Mouse (Mus musculus): ENCODE measurements at regions not wholly inside any gene's neighbourhood (a gene's known extent, or its start where the extent isn't known, plus 50 kb on each side); places are given as distances from the start of the nearest gene placed in this dataset.

- DNase-seq: no peak
- intact Hi-C loops (cut with DNase I): no loop called here
Observed at GRCm38 (mm10) chr17:88910144-88910543, 118.4 kb upstream of the Lhcgr start.

DNA sequence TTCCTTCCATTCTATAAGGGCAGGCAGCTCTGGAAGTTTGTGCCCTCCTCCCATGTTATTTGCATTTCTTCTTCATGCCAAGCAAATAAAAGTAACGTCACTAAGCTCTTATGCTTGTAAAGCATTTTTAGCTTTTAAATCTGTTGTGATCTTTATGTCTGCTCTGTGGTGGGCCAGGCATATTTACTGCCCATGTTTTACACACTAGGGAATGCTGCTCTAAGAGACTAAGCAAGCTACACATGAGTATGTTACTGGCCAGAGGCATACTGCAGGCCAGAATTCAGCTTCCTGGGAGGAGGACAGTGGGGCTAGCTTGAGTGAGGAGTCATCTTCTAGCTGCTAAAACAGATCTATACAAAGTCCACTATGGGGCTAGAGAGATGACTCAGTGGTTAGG lies 110.0 kb upstream of the Lhcgr start:
- DNase-seq: no peak
- intact Hi-C loops (cut with DNase I): no loop called here

GRCm38 (mm10) chr17:88900904-88901303 lies 109.1 kb upstream of the Lhcgr start:
- no peak for DNase-seq
- intact Hi-C loops (cut with DNase I): no loop called here

GRCm38 (mm10) chr17:88898705-88899668 lies 107.2 kb upstream of the Lhcgr start:
- DNase-seq: no peak
- intact Hi-C loops (cut with DNase I): no loop called here

DNA sequence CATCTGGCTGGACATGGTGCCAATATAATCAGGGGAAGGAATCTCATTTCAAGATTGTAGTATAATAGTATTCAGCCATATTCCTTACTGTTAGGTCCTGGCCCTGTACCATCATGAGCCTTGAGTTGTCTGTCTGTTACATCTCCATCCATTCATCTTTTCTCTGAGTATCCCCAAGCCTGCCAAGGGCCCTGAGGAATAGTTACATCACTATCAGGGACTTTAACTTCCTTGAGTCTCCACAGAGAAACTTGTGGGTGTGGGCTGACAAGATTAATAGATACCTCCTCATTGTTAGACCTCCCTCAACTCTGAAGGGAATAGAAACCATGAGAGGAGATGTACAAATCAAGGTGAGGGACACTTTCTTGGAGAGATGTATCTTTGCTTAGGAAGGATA lies 101.7 kb upstream of the Lhcgr start:
- no peak for DNase-seq
- intact Hi-C loops (cut with DNase I): no loop called here

DNA sequence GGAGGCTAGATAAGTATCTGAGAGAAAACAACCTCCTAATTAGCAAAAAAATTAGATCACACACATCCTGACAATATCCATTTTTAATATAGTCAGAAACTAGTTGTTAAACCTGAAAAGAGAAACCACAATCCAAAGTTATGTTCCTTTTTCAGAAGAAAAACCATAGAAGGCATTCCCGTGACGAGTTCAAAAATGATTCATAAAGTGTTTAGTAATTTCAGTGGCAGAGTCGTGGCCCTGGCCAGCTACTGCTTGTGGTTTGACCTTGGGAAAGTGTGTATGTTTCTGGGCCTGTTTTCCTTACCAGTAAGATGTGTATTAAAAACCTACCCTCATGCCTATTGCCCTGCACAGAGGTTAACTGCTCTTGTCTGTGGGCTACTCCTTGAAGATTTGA lies 93.7 kb upstream of the Lhcgr start:
- DNase-seq: no peak
- intact Hi-C loops (cut with DNase I): no loop called here

DNA sequence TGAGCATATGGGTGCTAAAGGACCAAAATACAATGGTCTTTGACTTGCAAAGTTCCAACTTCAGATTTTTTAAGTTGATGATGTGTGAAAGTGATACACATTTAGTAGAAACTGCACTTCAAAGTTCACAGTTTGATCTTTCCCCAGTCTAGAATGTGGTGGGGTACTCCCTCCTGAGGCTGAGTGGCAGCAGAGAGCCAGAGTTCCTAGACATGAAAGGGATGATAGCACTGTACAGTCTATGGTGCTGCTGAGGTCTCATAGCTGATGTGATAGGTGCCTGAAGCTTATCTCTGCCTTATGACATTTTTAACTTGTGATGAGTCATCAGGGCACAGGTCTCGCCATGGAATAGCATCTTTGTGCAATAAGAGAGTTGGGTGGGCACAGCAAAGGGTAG lies 87.9 kb upstream of the Lhcgr start:
- DNase-seq: no peak
- intact Hi-C loops (cut with DNase I): no loop called here

DNA sequence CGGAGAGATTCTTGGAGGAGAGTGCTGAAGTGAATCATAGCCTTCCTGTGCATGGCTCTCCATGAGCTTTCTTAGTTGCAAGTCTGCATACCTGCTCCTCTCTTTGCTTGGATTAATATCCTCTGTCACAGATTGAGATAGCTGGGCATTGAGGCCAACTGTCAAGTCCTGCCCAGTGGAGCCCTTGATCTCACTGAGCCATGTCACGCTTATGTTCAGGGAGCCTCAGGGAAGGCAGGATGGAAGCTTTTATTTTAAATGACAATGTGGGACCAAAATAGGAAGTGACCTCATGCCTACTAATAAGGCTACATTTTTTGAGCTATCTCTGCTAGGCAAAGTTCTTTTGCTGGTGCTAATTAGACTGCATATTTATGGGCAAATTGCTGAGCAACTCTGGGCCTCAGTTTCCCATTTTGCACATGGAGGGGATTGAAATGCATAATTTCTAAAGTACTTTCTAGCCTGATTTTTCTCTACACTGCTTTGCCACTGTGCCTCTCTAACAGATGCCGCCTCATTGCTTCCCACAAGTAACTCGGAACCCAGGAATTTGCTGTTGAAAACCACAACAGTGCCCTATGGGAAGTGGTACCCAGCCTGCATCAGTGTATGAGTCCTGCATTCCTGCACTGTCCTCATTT lies 78.7 kb upstream of the Lhcgr start:
- no peak for DNase-seq
- intact Hi-C loops (cut with DNase I): no loop called here

GRCm38 (mm10) chr17:88864631-88865030 lies 72.8 kb upstream of the Lhcgr start:
- DNase-seq: no peak
- intact Hi-C loops (cut with DNase I): no loop called here

GRCm38 (mm10) chr17:88864214-88864613 lies 72.4 kb upstream of the Lhcgr start:
- intact Hi-C loops (cut with DNase I): no loop called here
- no peak for DNase-seq

DNA sequence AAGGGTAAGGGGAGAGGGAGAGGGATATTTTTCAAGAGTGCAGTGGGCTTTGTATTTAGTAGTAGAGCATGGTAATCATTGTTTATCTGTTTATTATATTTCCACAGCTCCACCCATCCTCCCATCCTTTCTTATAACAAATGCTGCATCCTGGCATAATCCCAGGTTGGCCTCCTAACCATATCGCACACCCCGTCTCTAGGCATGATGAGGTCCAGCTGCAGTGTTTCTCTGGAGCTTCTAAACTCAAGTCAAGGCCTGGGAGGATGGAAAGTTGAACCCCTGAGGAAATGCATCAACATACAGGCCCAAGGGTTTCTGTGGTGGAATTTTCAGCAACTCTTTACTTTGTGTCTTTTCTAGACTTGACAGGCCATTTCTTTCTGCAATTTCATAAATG lies 69.3 kb upstream of the Lhcgr start:
- no peak for DNase-seq
- intact Hi-C loops (cut with DNase I): no loop called here

GRCm38 (mm10) chr17:88860576-88860975 lies 68.8 kb upstream of the Lhcgr start:
- intact Hi-C loops (cut with DNase I): no loop called here
- no peak for DNase-seq

- DNase-seq: peak; percentile 41 to 54
- intact Hi-C loops (cut with DNase I): no loop called here
Observed at GRCm38 (mm10) chr17:88858666-88859065, 66.9 kb upstream of the Lhcgr start.

GRCm38 (mm10) chr17:88847255-88847654 lies 55.5 kb upstream of the Lhcgr start:
- no peak for DNase-seq
- intact Hi-C loops (cut with DNase I): no loop called here

DNA sequence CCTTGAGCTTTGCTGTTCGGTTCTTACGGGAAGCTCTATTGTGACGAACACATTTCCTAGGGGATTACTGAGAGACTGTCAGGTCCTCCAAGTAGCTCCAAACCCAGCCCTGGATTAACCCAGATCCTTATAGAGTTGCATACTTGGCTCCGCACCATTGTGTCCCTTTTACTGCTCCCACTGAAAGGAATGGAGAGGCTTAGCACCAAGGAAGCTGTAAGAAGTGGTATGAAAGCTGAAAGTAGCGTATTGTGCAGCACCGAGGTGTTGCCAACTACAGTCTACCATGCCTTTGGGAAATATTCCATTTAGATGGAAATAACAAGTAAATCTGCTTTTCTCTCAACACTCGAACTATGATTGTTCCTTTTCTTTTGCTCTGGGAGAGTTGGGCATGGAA lies 53.5 kb upstream of the Lhcgr start:
- no peak for DNase-seq
- intact Hi-C loops (cut with DNase I): no loop called here
